Mouse (Mus musculus): Measurements from ENCODE around the gene Bbc3.

GRCm38 (mm10) chr7:16311453-16312004 is 3.3 kb downstream of the Bbc3 start:
- TF ChIP-seq ZNF384 (IDR thresholded peaks at IDR 0.05; ENCODE audit: low read depth, low read length) (no peak), MAFK (IDR thresholded peaks at IDR 0.05; ENCODE audit: insufficient read depth, low read depth, low read length) (no peak)

All from ES-E14 (cell line).